Mouse (Mus musculus) bone marrow macrophage, adult 2 months (primary cell): ENCODE measurements around the gene Usp45.

Source experiments
- CTCF ChIP-seq: IDR thresholded peaks from 2 replicates; pipeline ENCODE4 v1.5.1; 2012; ENCODE audit warnings: low read depth, mild to moderate bottlenecking, low read length, moderate library complexity
- POLR2A ChIP-seq: IDR thresholded peaks from 2 replicates; pipeline ENCODE4 v1.6.1; 2012; ENCODE audit warnings: mild to moderate bottlenecking, low read depth, low read length, borderline replicate concordance

DNA sequence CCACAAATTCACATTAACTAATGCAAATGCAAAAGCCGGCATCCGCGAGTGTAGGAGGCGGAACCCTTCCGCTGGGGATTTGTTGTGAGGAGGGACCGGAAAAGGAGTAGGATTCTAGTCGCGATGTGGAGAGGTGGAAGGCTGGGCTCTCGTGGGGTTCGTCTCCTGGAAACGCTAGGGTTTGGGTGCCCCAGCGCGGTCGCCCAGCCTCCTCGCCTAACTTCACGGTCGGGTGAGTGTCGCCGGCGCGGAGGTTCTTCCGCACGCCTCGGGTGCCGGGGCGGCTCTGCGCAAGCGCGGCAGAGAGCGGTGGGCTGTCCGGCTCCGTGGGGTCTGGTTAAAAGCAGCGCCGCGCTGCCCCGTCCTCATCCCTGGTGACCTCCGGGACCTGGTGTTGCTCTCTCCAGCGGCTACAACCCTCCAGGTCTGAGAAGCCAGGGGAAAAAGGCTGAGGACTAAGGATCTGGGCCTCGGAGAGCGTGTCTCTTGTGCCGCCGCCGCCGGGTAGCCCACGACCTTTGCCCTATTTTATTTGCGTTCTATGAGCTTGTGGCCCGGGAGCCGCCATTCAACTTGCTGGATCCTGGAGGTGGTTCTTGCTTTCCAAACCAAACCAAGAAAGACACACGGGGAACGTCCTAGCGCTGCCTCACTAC is 112.7 kb downstream of the Usp45 start, which contains the start of gene Coq3:
- TF ChIP-seq CTCF (no peak), POLR2A (no peak; the same call in 1 of the 2 replicates)
